Mouse (Mus musculus) stomach, postnatal 0 days (tissue): ENCODE data around the gene Spag6.

Source experiments
- CTCF ChIP-seq: IDR thresholded peaks from 2 replicates; pipeline ENCODE4 v1.5.1; 2016; ENCODE audit warnings: antibody characterized with exemption, low read depth, mild to moderate bottlenecking, moderate library complexity
- EP300 ChIP-seq: optimal IDR thresholded peaks from 2 replicates; pipeline ENCODE3; 2016; ENCODE audit warnings: antibody characterized with exemption

- TF ChIP-seq CTCF: no peak
- TF ChIP-seq EP300: no peak
Measured at GRCm38 (mm10) chr2:18672766-18673164, 21.1 kb upstream of the Spag6 start.
